Mouse (Mus musculus): ENCODE data around the gene Fam110a. TPM values are rescaled to one million over a fixed set of nuclear protein-coding genes. Genes with fewer than 3 reads are reported as not detected.
A peak's percentile ranks its signal among the peaks of the same experiment; 100 is the strongest.

The Fam110a gene
- total RNA-seq, 4 experiments from 2014 or later: 5.9 to 8.0 (median 7.2) TPM

- no peak for DNase-seq (ENCODE audit: low spot score in 2 of 2)
Measured at GRCm38 (mm10) chr2:151939651-151940420, 40.2 kb downstream of the Fam110a start.

GRCm38 (mm10) chr2:151938780-151939200 is 41.2 kb downstream of the Fam110a start:
- no peak for DNase-seq (ENCODE audit: low spot score in 2 of 2)

- no peak for DNase-seq (ENCODE audit: low spot score in 2 of 2)
Measured at GRCm38 (mm10) chr2:151937893-151938292, 42.1 kb downstream of the Fam110a start.

- peak; percentile 56 to 82 for DNase-seq (ENCODE audit: low spot score in 2 of 2)
Measured at GRCm38 (mm10) chr2:151930389-151931074, 49.5 kb downstream of the Fam110a start.

- DNase-seq (ENCODE audit: low spot score in 2 of 2): no peak
Measured at GRCm38 (mm10) chr2:151927103-151927502, 52.9 kb downstream of the Fam110a start.

- DNase-seq (ENCODE audit: low spot score in 2 of 2): no peak
Measured at GRCm38 (mm10) chr2:151925715-151926114, 54.3 kb downstream of the Fam110a start.

GRCm38 (mm10) chr2:151924276-151924675 is 55.7 kb downstream of the Fam110a start:
- DNase-seq (ENCODE audit: low spot score in 2 of 2): no peak

- no peak for DNase-seq (ENCODE audit: low spot score in 2 of 2)
Measured at GRCm38 (mm10) chr2:151921596-151921995, 58.4 kb downstream of the Fam110a start.

- DNase-seq (ENCODE audit: low spot score in 2 of 2): no peak
Measured at GRCm38 (mm10) chr2:151921068-151921467, 59.0 kb downstream of the Fam110a start.

Small RNA genes lying within 50 kb of the gene (microRNA-seq; reads per million reads assigned to microRNA genes)
- gene Mir1953: 0 reads per million in 2 experiments

Other genes starting within 250 kb of the Fam110a start
- 10 to 100 TPM; 32.6 to 39.1 (median 35.4) TPM for gene Psmf1, start 236.0 kb downstream of the Fam110a start, total RNA-seq (2022)
- gene Rspo4, start 137.3 kb downstream of the Fam110a start, total RNA-seq (2022): not detected
- gene Angpt4, start 69.0 kb downstream of the Fam110a start, total RNA-seq (2022): under 1 TPM in 1 of 4 experiments, not detected in 3; 0.14 TPM
- 1 to 10 TPM; 2.1 to 3.9 (median 2.1) TPM for gene Slc52a3, start 16.3 kb upstream of the Fam110a start, total RNA-seq (2022)
- 10 to 100 TPM; 16.9 to 20.3 (median 18.4) TPM for gene Scrt2, start 101.3 kb upstream of the Fam110a start, total RNA-seq (2022)
- gene Srxn1, start 125.3 kb upstream of the Fam110a start, total RNA-seq (2022): 10 to 100 TPM; 65.7 to 77.7 (median 72.6) TPM
- 1 to 10 TPM; 2.0 to 3.9 (median 2.7) TPM for gene Tcf15, start 163.3 kb upstream of the Fam110a start, total RNA-seq (2022)
- gene Csnk2a1, start 246.6 kb upstream of the Fam110a start, total RNA-seq (2022): 10 to 100 TPM; 88.7 to 96.2 (median 93.5) TPM